Mouse (Mus musculus) midbrain, embryonic 13.5 days (tissue): Measurements from ENCODE around the gene Zfp953. TPM values are rescaled to one million over a fixed set of nuclear protein-coding genes. Genes with fewer than 3 reads are reported as not detected.
A peak's percentile ranks its signal among the peaks of the same experiment; 100 is the strongest.
"Not testable (repeated sequence)": the region's sequence is repeated elsewhere in the genome, so short reads cannot be mapped to it uniquely, and the experiment has no call there.

Experiments
- ATAC-seq: fragments of 200-750 bp; cut with Nextera tagmentation; 2 replicates; pipeline ENCODE4 v1.8.0; 2017; ENCODE audit warnings: mild to moderate bottlenecking, moderate TSS enrichment, moderate library complexity
- H3K27ac ChIP-seq: fragments of 300-500 bp; sonication (generic); 2 replicates; pipeline ENCODE4 v1.5.1; 2015; ENCODE audit warnings: inconsistent platforms, mild to moderate bottlenecking, moderate library complexity
- H3K27me3 ChIP-seq: fragments of 300-500 bp; sonication (generic); 2 replicates; pipeline ENCODE4 v1.6.1; 2015; ENCODE audit warnings: mild to moderate bottlenecking, inconsistent platforms
- H3K36me3 ChIP-seq: fragments of 300-500 bp; sonication (generic); 2 replicates; pipeline ENCODE4 v1.6.1; 2015; ENCODE audit warnings: mild to moderate bottlenecking, inconsistent platforms
- H3K4me1 ChIP-seq: fragments of 300-500 bp; sonication (generic); replicated peaks from 2 replicates; pipeline ENCODE4 v1.6.1; 2015; ENCODE audit warnings: inconsistent platforms
- H3K4me2 ChIP-seq: fragments of 300-500 bp; sonication (generic); replicated peaks from 2 replicates; pipeline ENCODE4 v1.6.1; 2015; ENCODE audit warnings: moderate library complexity, mild to moderate bottlenecking, inconsistent platforms
- H3K4me3 ChIP-seq: fragments of 300-500 bp; sonication (generic); replicated peaks from 2 replicates; pipeline ENCODE4 v1.5.1; 2015; ENCODE audit warnings: mild to moderate bottlenecking, inconsistent platforms
- H3K9ac ChIP-seq: fragments of 300-500 bp; sonication (generic); replicated peaks from 2 replicates; pipeline ENCODE4 v1.6.1; 2015; ENCODE audit warnings: mild to moderate bottlenecking, inconsistent platforms
- H3K9me3 ChIP-seq: fragments of 300-500 bp; sonication (generic); 2 replicates; pipeline ENCODE4 v1.6.1; 2016; ENCODE audit warnings: mild to moderate bottlenecking, inconsistent platforms
- WGBS: fragments of 180-500 bp; shearing (Covaris S2); methylation state at CpG from one replicate; pipeline ENCODE4 v1.1.7; 2015; 5-methylcytosine and 5-hydroxymethylcytosine counted together
- polyA plus RNA-seq: library from polyadenylated mRNA; unstranded; fragments of >200 nt; fragmentation: Nextera tagmentation; extraction: Ambion mirVana; gene quantifications from 2 replicates; pipeline ENCODE4 v1.2.1, GENCODE M21; 2015

Gene Zfp953
- polyA plus RNA-seq, result 0.61 and 0.79 TPM in 2 replicates

GRCm38 (mm10) chr13:67360131-67360744 is at the start of gene Zfp953, which contains the start of gene Gm28044:
Gene Zfp953 (minus strand): TSS chr13:67360605.
Gene Gm28044 (minus strand): TSS chr13:67360536.
- Histone ChIP-seq H3K27ac (no peak within 1 kb of the TSS), H3K27me3 (no peaks in the 10 kb centered on the region), H3K9me3 (no peaks in the 10 kb centered on the region), H3K9ac (peak within 1 kb of the TSS; percentile 64), H3K4me1 (peaks cover 10% of the 10 kb centered on the region), H3K4me2 (peak within 1 kb of the TSS; percentile 73), H3K4me3 (peak within 1 kb of the TSS; percentile 58), H3K36me3 (no peaks in the 10 kb centered on the region)
- ATAC-seq, result peak; percentile 98
- under 1% methylated on average over 15 of the region's 15 CpGs for WGBS

- ATAC-seq, result peak; percentile 97
- H3K27ac ChIP-seq, H3K27me3 ChIP-seq, H3K4me1 ChIP-seq, H3K9me3 ChIP-seq, H3K36me3 ChIP-seq: not testable (repeated sequence)
- WGBS, result 4% methylated on average over 14 of the region's 16 CpGs
- H3K4me2 ChIP-seq, result peak within 1 kb of the TSS; percentile 64
- peak within 1 kb of the TSS; percentile 62 for H3K4me3 ChIP-seq
- peak within 1 kb of the TSS; percentile 67 for H3K9ac ChIP-seq
Observed at GRCm38 (mm10) chr13:67399183-67399903, 38.9 kb upstream of the Zfp953 start, which contains the start of gene Zfp429. Gene Zfp429 (minus strand): TSS chr13:67399819.

GRCm38 (mm10) chr13:67376255-67376654 is 15.8 kb upstream of the Zfp953 start:
- WGBS, result 60% methylated on average over 3 of the region's 3 CpGs
- not testable (repeated sequence) for H3K9me3 ChIP-seq, H3K4me2 ChIP-seq, ATAC-seq, H3K27ac ChIP-seq, H3K9ac ChIP-seq, H3K36me3 ChIP-seq, H3K4me1 ChIP-seq, H3K27me3 ChIP-seq, H3K4me3 ChIP-seq

GRCm38 (mm10) chr13:67375050-67375911 is 14.9 kb upstream of the Zfp953 start, which contains the start of the genes Gm28041 and Zfp456:
Gene Gm28041 (minus strand): TSS chr13:67375733.
Gene Zfp456 (minus strand): TSS chr13:67375810.
- peak; percentile 91 for ATAC-seq
- H3K27me3 ChIP-seq, H3K36me3 ChIP-seq, H3K9me3 ChIP-seq, H3K4me1 ChIP-seq, H3K27ac ChIP-seq: not testable (repeated sequence)
- Histone ChIP-seq H3K4me3 (peak within 1 kb of the TSS; percentile 35), H3K4me2 (peak within 1 kb of the TSS; percentile 53), H3K9ac (0 out of 2 replicates have a peak within 1 kb of the TSS, but pooled peaks have one; percentile 2)
- WGBS, result 19% methylated on average over 15 of the region's 15 CpGs

GRCm38 (mm10) chr13:67351854-67352253 is 8.6 kb downstream of the Zfp953 start:
- Histone ChIP-seq H3K4me2 (no peak overlapping the region), H3K4me3 (no peak overlapping the region), H3K27me3 (no peaks in the 10 kb centered on the region), H3K27ac (no peak overlapping the region), H3K9ac (no peak overlapping the region), H3K9me3 (no peaks in the 10 kb centered on the region), H3K4me1 (no peaks in the 10 kb centered on the region), H3K36me3 (no peaks in the 10 kb centered on the region)
- ATAC-seq, result no peak

- Histone ChIP-seq H3K27ac (no peak overlapping the region), H3K4me2 (no peak overlapping the region), H3K27me3 (no peaks in the 10 kb centered on the region), H3K4me1 (no peaks in the 10 kb centered on the region), H3K36me3 (peaks cover 2% of the 10 kb centered on the region), H3K9me3 (no peaks in the 10 kb centered on the region), H3K4me3 (no peak overlapping the region), H3K9ac (no peak overlapping the region)
- ATAC-seq, result no peak
- 91% methylated on average over 2 of the region's 2 CpGs for WGBS
Observed at GRCm38 (mm10) chr13:67343422-67343821, 17.0 kb downstream of the Zfp953 start.

GRCm38 (mm10) chr13:67332877-67333276 is 27.5 kb downstream of the Zfp953 start:
- ATAC-seq, result peak; percentile 57
- Histone ChIP-seq H3K4me3 (peak overlapping the region; percentile 51), H3K9ac (peak overlapping the region; percentile 56), H3K9me3 (no peaks in the 10 kb centered on the region), H3K27ac (no peak overlapping the region), H3K4me2 (peak overlapping the region; percentile 70), H3K36me3 (no peaks in the 10 kb centered on the region), H3K27me3 (no peaks in the 10 kb centered on the region), H3K4me1 (peaks cover 10% of the 10 kb centered on the region)
- WGBS, result 73% methylated on average over 1 of the region's 1 CpGs

- WGBS, result 16% methylated on average over 17 of the region's 17 CpGs
- ATAC-seq, result peak; percentile 93
- H3K4me2 ChIP-seq, result peak within 1 kb of the TSS; percentile 70
Observed at GRCm38 (mm10) chr13:67332019-67332724, 28.2 kb downstream of the Zfp953 start, which contains the start of gene Zfp595. Gene Zfp595 (minus strand): TSS chr13:67332570.

GRCm38 (mm10) chr13:67306718-67307117 is 53.7 kb downstream of the Zfp953 start:
- Histone ChIP-seq H3K9me3 (no peaks in the 10 kb centered on the region), H3K36me3 (no peaks in the 10 kb centered on the region), H3K27me3 (no peaks in the 10 kb centered on the region), H3K4me3 (peak overlapping the region; percentile 73), H3K9ac (peak overlapping the region; percentile 84), H3K4me2 (peak overlapping the region; percentile 85), H3K27ac (peak overlapping the region; percentile 57; the same call in 1 of the 2 replicates), H3K4me1 (peaks cover 6% of the 10 kb centered on the region; the same call in 1 of the 2 replicates)
- peak; percentile 78 for ATAC-seq
- WGBS, result 32% methylated on average over 5 of the region's 5 CpGs

More at GRCm38 (mm10) chr13:67332019-67332724, 28.2 kb downstream of the Zfp953 start, which contains the start of gene Zfp595:
- no peaks in the 10 kb centered on the region for H3K9me3 ChIP-seq
- H3K36me3 ChIP-seq, result no peaks in the 10 kb centered on the region
- H3K27me3 ChIP-seq, result no peaks in the 10 kb centered on the region
- H3K4me3 ChIP-seq, result peak within 1 kb of the TSS; percentile 51
- H3K4me1 ChIP-seq, result peaks cover 10% of the 10 kb centered on the region
- H3K27ac ChIP-seq, result no peak within 1 kb of the TSS
- H3K9ac ChIP-seq, result peak within 1 kb of the TSS; percentile 63

GRCm38 (mm10) chr13:67305822-67306672 is 54.4 kb downstream of the Zfp953 start, which contains the start of gene Zfp457:
Gene Zfp457 (minus strand): TSS chr13:67306485.
- H3K27me3 ChIP-seq, result no peaks in the 10 kb centered on the region
- peak within 1 kb of the TSS; percentile 57; the same call in 1 of the 2 replicates for H3K27ac ChIP-seq
- H3K4me2 ChIP-seq, result peak within 1 kb of the TSS; percentile 85
- WGBS, result 14% methylated on average over 16 of the region's 16 CpGs
- no peaks in the 10 kb centered on the region for H3K36me3 ChIP-seq
- H3K4me1 ChIP-seq, result peaks cover 6% of the 10 kb centered on the region; the same call in 1 of the 2 replicates
- H3K4me3 ChIP-seq, result peak within 1 kb of the TSS; percentile 73
- H3K9me3 ChIP-seq, result no peaks in the 10 kb centered on the region
- ATAC-seq, result peak; percentile 100
- peak within 1 kb of the TSS; percentile 84 for H3K9ac ChIP-seq
